Mouse (Mus musculus) CD8-positive naive resting alpha-beta T cell, adult 57 days (primary cell): ENCODE data around the gene Vmn1r65. TPM values are rescaled to one million over a fixed set of nuclear protein-coding genes. Genes with fewer than 3 reads are reported as not detected.

Experiments
- total RNA-seq: library from RNA; stranded (reverse); gene quantifications from one replicate; pipeline ENCODE4 v1.2.4, GENCODE M21; 2023

Vmn1r65 gene
- not detected for total RNA-seq

GRCm38 (mm10) chr7:6010910-6011309 is at the start of gene Vmn1r65:
TSS of gene Vmn1r65 (minus strand) at chr7:6011010.

GRCm38 (mm10) chr7:6044861-6045260 is 34.1 kb upstream of the Vmn1r65 start, which contains the start of gene Nlrp4c:
TSS of gene Nlrp4c (plus strand) at chr7:6045161.

Other genes with a start within 250 kb of the Vmn1r65 start
- gene Vmn1r63, start 205.6 kb downstream of the Vmn1r65 start, total RNA-seq, result not detected
- not detected for gene Vmn1r64, start 126.5 kb downstream of the Vmn1r65 start, total RNA-seq
- not detected for gene Nlrp4c, start 34.2 kb upstream of the Vmn1r65 start, total RNA-seq
- gene Zfp787, start 145.0 kb upstream of the Vmn1r65 start, total RNA-seq, result 34.6 TPM
- gene Zfp444, start 161.2 kb upstream of the Vmn1r65 start, total RNA-seq, result 34.4 TPM
- gene Galp, start 186.1 kb upstream of the Vmn1r65 start, total RNA-seq, result not detected
- not detected for gene Zscan5b, start 211.3 kb upstream of the Vmn1r65 start, total RNA-seq
- not detected for gene Epp13, start 241.7 kb upstream of the Vmn1r65 start, total RNA-seq